Mouse (Mus musculus) B cell, adult 2 months (primary cell): ENCODE data around the gene Abca1.

Experiments
- DNase-seq, 2 experiments: peaks; one replicate each; pipeline ENCODE4 v3.0.0; 2022

Gene Abca1

DNA sequence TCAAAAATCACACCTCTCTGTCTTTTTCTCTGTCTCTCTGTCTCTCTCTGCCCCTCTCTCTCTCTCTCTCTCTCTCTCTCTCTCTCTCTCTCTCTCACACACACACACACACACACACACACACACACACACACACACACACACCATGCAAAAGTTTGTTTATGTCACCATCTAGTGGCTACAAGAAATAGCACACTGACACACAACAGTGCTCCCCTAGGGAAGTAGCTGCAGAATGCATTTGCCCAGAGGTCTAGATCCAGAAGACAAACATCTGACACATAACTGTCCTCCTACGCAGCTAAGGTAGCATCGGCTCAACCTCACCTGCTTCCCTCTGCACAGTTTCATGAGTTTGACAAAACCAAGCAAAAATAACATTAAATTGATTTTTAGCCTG lies 174.5 kb downstream of the Abca1 start:
- peak; percentile 7 to 18 for DNase-seq
